Mouse (Mus musculus) brain, embryonic 14.5 days (tissue): ENCODE data around the gene Med20. TPM values are rescaled to one million over a fixed set of nuclear protein-coding genes. Genes with fewer than 3 reads are reported as not detected.

Source experiments
- DNase-seq: peaks from one replicate; pipeline ENCODE4 v3.0.0-alpha.2; 2011; ENCODE audit warnings: low read depth
- CTCF ChIP-seq: fragments of 200-500 bp; IDR thresholded peaks from 2 replicates; pipeline ENCODE4 v1.5.1; 2012; ENCODE audit warnings: inconsistent platforms, mild to moderate bottlenecking, moderate library complexity, borderline replicate concordance; ENCODE audit not compliant: insufficient read depth, insufficient read length; ENCODE audit errors: extremely low read depth
- POLR2A ChIP-seq: fragments of 200-500 bp; IDR thresholded peaks from 2 replicates; pipeline ENCODE4 v1.6.1; 2012; ENCODE audit warnings: mild to moderate bottlenecking, inconsistent platforms, borderline replicate concordance; ENCODE audit not compliant: poor library complexity, insufficient read depth, insufficient read length, severe bottlenecking; ENCODE audit errors: extremely low read depth
- polyA plus RNA-seq: library from polyadenylated mRNA; depleted of rRNA; stranded (reverse); fragments of >200 nt; gene quantifications from 2 replicates; pipeline ENCODE4 v1.2.3, GENCODE M21; 2012; rRNA removed

Gene Med20
- polyA plus RNA-seq, result 43.1 and 59.0 TPM in 2 replicates

DNA sequence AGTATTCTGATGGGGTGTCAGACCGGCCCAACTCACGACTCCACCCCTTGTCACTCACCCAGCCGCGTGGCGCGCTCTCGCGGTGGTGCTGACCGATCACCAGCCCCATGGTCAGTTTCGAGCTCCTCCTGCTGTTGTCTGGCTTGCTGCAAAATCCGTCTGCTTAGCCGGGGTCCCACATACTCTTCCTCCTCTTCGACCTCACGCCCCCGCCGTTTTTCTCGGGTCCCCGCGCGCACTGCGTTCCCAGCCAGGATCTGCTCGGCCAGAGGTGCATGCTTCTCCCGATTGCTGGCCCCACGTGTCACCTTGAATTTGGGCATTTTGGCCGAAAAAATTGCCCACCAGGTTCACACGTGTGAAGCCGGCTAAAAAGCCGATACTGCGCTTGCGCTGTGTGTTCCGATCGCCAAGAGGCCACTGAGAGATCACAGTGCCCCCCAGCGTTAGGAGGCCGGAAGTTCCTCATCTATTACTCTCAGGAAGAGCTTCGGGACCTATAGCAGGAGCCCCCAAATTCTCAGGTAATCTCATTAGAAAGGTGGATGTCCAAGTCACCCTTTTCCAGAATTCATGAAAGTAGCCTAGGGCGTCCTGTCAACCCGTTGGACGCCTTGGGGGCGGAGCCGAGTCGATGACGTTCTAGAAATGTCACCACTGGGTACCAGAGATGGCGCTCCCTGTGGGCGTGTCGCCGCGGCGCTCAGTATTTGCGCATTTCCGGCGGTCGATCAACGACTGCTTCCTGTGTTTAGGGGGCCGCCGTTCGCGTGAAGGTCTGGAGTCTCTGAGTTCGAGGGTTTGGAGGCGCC is at the start of gene Med20, which contains the start of the genes Bysl and Gm20517:
Gene Med20 (plus strand): TSS at position 734 of the 812 bp plus-strand sequence.
Gene Bysl (minus strand): TSS at position 644 of the 812 bp plus-strand sequence.
Gene Gm20517 (plus strand): TSS at position 741 of the 812 bp plus-strand sequence.
- TF ChIP-seq CTCF, result peak; percentile 91
- TF ChIP-seq POLR2A, result peak; percentile 47; the same call in 1 of the 2 replicates

GRCm38 (mm10) chr17:47562875-47563274 is 48.5 kb upstream of the Med20 start:
- DNase-seq, result no peak
- TF ChIP-seq CTCF (no peak), POLR2A (no peak)

More for the DNA sequence above, at the start of gene Med20, which contains the start of the genes Bysl and Gm20517:
- peak; percentile 99 for DNase-seq

- TF ChIP-seq CTCF, result no peak
- TF ChIP-seq POLR2A, result no peak
- DNase-seq, result no peak
These were observed 46.8 kb upstream of the Med20 start for GRCm38 (mm10) chr17:47564612-47565011.

GRCm38 (mm10) chr17:47566133-47566532 is 45.2 kb upstream of the Med20 start:
- TF ChIP-seq POLR2A, result no peak
- TF ChIP-seq CTCF, result no peak
- peak; percentile 58 for DNase-seq

GRCm38 (mm10) chr17:47567271-47567670 is 44.1 kb upstream of the Med20 start:
- no peak for DNase-seq
- TF ChIP-seq CTCF (no peak), POLR2A (no peak)

DNA sequence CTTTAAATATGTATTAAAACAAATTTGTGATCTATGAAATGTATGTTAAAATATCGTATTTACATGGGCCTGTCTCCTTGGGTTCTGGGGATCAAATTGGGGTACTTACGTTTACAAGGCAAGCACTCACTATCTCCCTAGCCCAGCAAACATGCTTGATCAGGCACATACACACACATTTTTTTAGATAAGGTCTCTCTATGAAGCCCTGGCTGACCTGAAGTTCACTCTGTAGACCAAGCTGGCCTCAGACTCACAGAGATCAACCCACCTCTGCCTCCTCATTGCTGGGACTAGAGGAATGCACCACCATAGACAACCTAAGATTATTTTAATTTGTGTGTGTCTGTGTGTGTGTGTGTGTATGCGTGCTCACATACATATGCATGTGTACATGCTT is 43.0 kb upstream of the Med20 start:
- no peak for TF ChIP-seq CTCF
- TF ChIP-seq POLR2A, result no peak
- no peak for DNase-seq

GRCm38 (mm10) chr17:47568951-47569527 is 42.3 kb upstream of the Med20 start:
- peak; percentile 23 for DNase-seq
- TF ChIP-seq POLR2A (no peak), CTCF (no peak)

DNA sequence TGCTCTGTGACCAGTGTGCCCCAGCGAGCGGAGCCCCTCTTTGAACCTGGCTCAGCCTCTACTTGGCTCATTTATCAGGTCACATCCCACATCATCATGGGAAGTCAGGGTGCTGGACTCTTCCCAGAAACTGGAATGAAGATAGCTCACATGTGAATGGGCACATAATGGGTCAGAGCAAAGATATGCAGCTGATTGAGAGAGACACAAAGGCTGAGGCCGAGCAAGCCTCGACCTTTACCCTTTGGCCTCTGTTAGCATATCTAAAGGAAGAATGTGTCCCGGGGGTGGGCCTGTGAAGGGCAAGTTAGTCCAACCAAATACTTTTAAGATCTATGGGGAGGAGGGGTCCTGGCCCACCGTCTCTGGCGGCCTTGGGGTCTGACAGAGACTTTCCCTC is 39.8 kb upstream of the Med20 start:
- TF ChIP-seq CTCF (no peak), POLR2A (no peak)
- no peak for DNase-seq

GRCm38 (mm10) chr17:47572436-47572835 is 38.9 kb upstream of the Med20 start:
- no peak for DNase-seq
- TF ChIP-seq CTCF (no peak), POLR2A (no peak)

DNA sequence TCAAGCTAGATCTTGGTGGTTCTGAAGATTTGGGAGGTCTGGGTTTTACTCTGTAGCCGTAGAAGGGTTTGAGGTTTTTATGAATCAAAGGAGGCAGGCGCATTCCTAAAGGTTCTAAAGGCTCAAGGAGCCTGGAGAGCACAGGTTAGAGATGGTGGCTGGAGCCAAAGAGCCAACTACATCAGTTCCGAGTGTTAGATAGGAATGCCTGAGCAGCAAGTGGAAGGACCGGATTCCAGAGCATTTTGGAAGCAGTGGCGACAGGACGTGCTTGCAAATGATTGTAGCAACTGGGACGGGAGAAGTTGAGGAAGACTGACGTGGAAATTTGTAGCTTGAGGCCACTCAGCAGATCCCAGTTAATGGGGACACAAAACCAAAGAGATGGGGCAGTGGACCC is 37.4 kb upstream of the Med20 start:
- TF ChIP-seq POLR2A (no peak), CTCF (no peak)
- no peak for DNase-seq

DNA sequence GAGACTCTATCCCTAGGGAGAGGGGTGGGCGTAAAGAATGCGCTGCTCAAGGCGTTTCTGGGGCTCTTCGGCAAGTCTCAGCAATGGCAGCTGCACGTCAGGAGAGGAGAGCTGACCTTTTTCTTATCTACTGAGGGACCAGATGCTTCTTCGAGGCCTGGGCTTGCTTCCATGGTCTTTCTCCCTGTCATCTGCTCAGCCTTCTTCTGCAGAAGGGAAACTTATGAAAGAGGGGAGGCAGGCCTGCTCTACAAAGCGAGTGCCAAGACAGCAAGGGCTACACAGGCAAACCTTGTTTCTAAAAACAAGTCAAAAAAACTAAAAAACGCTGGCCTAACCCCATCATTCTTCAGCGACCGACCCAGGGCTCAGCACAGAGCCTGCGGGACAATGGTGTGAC is 36.6 kb upstream of the Med20 start:
- TF ChIP-seq POLR2A (no peak), CTCF (no peak)
- DNase-seq, result no peak
